Mouse (Mus musculus) cerebellum, adult 9-11 months (tissue): ENCODE results near the gene Pitpnm2.

Experiments used
- DNase-seq: peaks from one replicate; pipeline ENCODE4 v3.0.0; 2022

Gene Pitpnm2

GRCm38 (mm10) chr5:124173012-124173985 is 76.3 kb downstream of the Pitpnm2 start:
- DNase-seq: peak; percentile 95

- peak; percentile 50 for DNase-seq
Observed at GRCm38 (mm10) chr5:124172246-124172645, 77.3 kb downstream of the Pitpnm2 start.

- peak; percentile 42 for DNase-seq
Observed at GRCm38 (mm10) chr5:124171781-124172180, 77.8 kb downstream of the Pitpnm2 start.

- DNase-seq: no peak
Observed at GRCm38 (mm10) chr5:124169224-124169621, 80.3 kb downstream of the Pitpnm2 start.

GRCm38 (mm10) chr5:124168428-124169223 is 80.9 kb downstream of the Pitpnm2 start:
- DNase-seq: no peak

GRCm38 (mm10) chr5:124167621-124168020 is 81.9 kb downstream of the Pitpnm2 start:
- DNase-seq: no peak

- peak; percentile 86 for DNase-seq
Observed at GRCm38 (mm10) chr5:124166741-124167140, 82.8 kb downstream of the Pitpnm2 start.

GRCm38 (mm10) chr5:124165622-124166570 is 83.7 kb downstream of the Pitpnm2 start:
- peak; percentile 70 for DNase-seq

GRCm38 (mm10) chr5:124163445-124163844 is 86.1 kb downstream of the Pitpnm2 start:
- DNase-seq: no peak

- DNase-seq: peak; percentile 77
Observed at GRCm38 (mm10) chr5:124162577-124162976, 87.0 kb downstream of the Pitpnm2 start.

GRCm38 (mm10) chr5:124161831-124162230 is 87.7 kb downstream of the Pitpnm2 start:
- DNase-seq: peak; percentile 36

- no peak for DNase-seq
Observed at GRCm38 (mm10) chr5:124159453-124159852, 90.1 kb downstream of the Pitpnm2 start.

- peak; percentile 53 for DNase-seq
Observed at GRCm38 (mm10) chr5:124158305-124158704, 91.3 kb downstream of the Pitpnm2 start.

- no peak for DNase-seq
Observed at GRCm38 (mm10) chr5:124155943-124156342, 93.6 kb downstream of the Pitpnm2 start.

GRCm38 (mm10) chr5:124152734-124153133 is 96.8 kb downstream of the Pitpnm2 start:
- no peak for DNase-seq

GRCm38 (mm10) chr5:124150895-124151294 is 98.7 kb downstream of the Pitpnm2 start:
- DNase-seq: no peak

- DNase-seq: no peak
Observed at GRCm38 (mm10) chr5:124149028-124149427, 100.5 kb downstream of the Pitpnm2 start.

- DNase-seq: peak; percentile 45
Observed at GRCm38 (mm10) chr5:124138066-124138465, 111.5 kb downstream of the Pitpnm2 start.

GRCm38 (mm10) chr5:124134261-124134660 is 115.3 kb downstream of the Pitpnm2 start:
- no peak for DNase-seq

- no peak for DNase-seq
Observed at GRCm38 (mm10) chr5:124125093-124125492, 124.5 kb downstream of the Pitpnm2 start.

- no peak for DNase-seq
Observed at GRCm38 (mm10) chr5:124122357-124122756, 127.2 kb downstream of the Pitpnm2 start.

GRCm38 (mm10) chr5:124119204-124119603 is 130.4 kb downstream of the Pitpnm2 start:
- peak; percentile 37 for DNase-seq
